Mouse (Mus musculus) hindbrain, embryonic 14.5 days (tissue): ENCODE data around the gene Sesn3. TPM values are rescaled to one million over a fixed set of nuclear protein-coding genes. Genes with fewer than 3 reads are reported as not detected.

Experiments
- ATAC-seq: fragments of 200-750 bp; cut with Nextera tagmentation; 2 replicates; pipeline ENCODE4 v1.8.0; 2017; ENCODE audit warnings: moderate number of reproducible peaks, mild to moderate bottlenecking, moderate TSS enrichment, moderate library complexity; ENCODE audit not compliant: low FRiP score
- DNase-seq: peaks from one replicate; pipeline ENCODE4 v3.0.0-alpha.2; 2015; ENCODE audit warnings: low spot score
- H3K27ac ChIP-seq: fragments of 300-500 bp; sonication (generic); 2 replicates; pipeline ENCODE4 v1.5.1; 2014; ENCODE audit warnings: mild to moderate bottlenecking, moderate library complexity
- H3K27me3 ChIP-seq: fragments of 300-500 bp; sonication (generic); 2 replicates; pipeline ENCODE4 v1.6.1; 2014; ENCODE audit warnings: mild to moderate bottlenecking, low read length, mixed read lengths; ENCODE audit not compliant: control insufficient read depth, insufficient read depth
- H3K36me3 ChIP-seq: fragments of 300-500 bp; sonication (generic); replicated peaks from 2 replicates; pipeline ENCODE4 v1.6.1; 2014; ENCODE audit not compliant: control insufficient read depth, insufficient read depth
- H3K4me1 ChIP-seq: fragments of 300-500 bp; sonication (generic); replicated peaks from 2 replicates; pipeline ENCODE4 v1.6.1; 2014; ENCODE audit warnings: antibody characterized with exemption, low read length, mixed read lengths; ENCODE audit not compliant: control insufficient read depth, insufficient read depth
- H3K4me2 ChIP-seq: fragments of 300-500 bp; sonication (generic); replicated peaks from 2 replicates; pipeline ENCODE4 v1.6.1; 2014; ENCODE audit warnings: mild to moderate bottlenecking, moderate library complexity
- H3K4me3 ChIP-seq: fragments of 300-500 bp; sonication (generic); replicated peaks from 2 replicates; pipeline ENCODE4 v1.5.1; 2014; ENCODE audit warnings: mild to moderate bottlenecking, low read length
- H3K9ac ChIP-seq: fragments of 300-500 bp; sonication (generic); 2 replicates; pipeline ENCODE4 v1.6.1; 2014
- H3K9me3 ChIP-seq: fragments of 300-500 bp; sonication (generic); 2 replicates; pipeline ENCODE4 v1.6.1; 2016; ENCODE audit warnings: low read length; ENCODE audit not compliant: control insufficient read depth
- WGBS: fragments of 180-500 bp; shearing (Covaris S2); extraction: QIAGEN DNeasy Blood & Tissue Kit; methylation state at CpG from one replicate; pipeline ENCODE4 v1.1.7; 2014; 5-methylcytosine and 5-hydroxymethylcytosine counted together
- polyA plus RNA-seq: library from polyadenylated mRNA; unstranded; fragments of >200 nt; fragmentation: Nextera tagmentation; extraction: Ambion mirVana; gene quantifications from 2 replicates; pipeline ENCODE4 v1.2.1, GENCODE M21; 2014

The Sesn3 gene
- polyA plus RNA-seq, 1 experiment from 2014 or later: 26.3 TPM

DNA sequence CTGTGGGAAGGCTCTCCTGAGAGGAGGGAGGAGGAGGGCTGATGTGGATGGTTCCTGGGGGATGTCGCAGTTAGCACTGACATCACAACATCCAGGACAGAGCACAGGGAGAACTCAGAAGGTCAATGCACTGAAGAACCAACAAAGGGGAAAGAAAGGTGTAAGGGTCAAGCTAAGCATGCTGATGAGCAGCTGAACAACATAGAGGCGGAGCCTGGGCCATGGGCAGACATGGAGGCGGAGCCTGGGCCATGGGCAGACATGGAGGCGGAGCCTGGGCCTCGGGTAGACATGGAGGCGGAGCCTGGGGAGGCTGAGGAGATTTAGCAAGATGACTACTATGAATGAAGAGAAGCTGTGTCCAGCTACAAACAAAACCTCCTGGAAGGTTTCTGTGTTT, 88.7 kb downstream of the Sesn3 start:
- no peaks in the 10 kb centered on the region for H3K4me1 ChIP-seq
- no peak overlapping the region for H3K9ac ChIP-seq
- H3K4me3 ChIP-seq: no peak overlapping the region
- no peaks in the 10 kb centered on the region for H3K27me3 ChIP-seq
- no peak overlapping the region for H3K4me2 ChIP-seq
- H3K27ac ChIP-seq: no peak overlapping the region
- WGBS: 78% methylated on average over 6 of the region's 6 CpGs
- no peak for DNase-seq
- no peaks in the 10 kb centered on the region for H3K36me3 ChIP-seq
- ATAC-seq: 0 out of 2 replicates have a peak, but pooled peaks have one; percentile 17
- H3K9me3 ChIP-seq: no peaks in the 10 kb centered on the region

DNA sequence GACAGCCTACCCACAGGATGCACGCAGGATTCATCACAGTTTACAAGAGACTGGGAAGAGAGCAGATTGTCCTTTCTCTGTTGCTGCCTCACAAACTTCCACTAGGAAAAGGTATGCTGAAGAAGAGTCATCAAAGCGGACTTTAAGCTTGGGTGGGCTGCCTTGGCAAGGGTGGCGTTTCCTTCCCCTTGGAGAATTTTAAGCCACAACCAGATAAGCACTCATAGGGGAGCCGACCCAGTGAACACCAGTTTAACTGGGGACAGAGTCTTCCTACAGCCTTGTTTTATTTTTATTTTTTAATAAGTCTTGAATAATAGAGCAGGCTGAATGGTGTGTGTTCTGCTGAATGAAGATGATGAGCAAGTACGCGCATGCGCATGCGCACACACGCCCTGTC, 89.9 kb downstream of the Sesn3 start:
- WGBS: 97% methylated on average over 9 of the region's 9 CpGs
- 0 out of 2 replicates have a peak, but pooled peaks cover 5% of the 10 kb centered on the region for H3K9me3 ChIP-seq
- no peak for DNase-seq
- no peak overlapping the region for H3K4me3 ChIP-seq
- H3K27ac ChIP-seq: no peak overlapping the region
- ATAC-seq: no peak
- no peaks in the 10 kb centered on the region for H3K4me1 ChIP-seq
- no peaks in the 10 kb centered on the region for H3K27me3 ChIP-seq
- H3K9ac ChIP-seq: no peak overlapping the region
- H3K4me2 ChIP-seq: no peak overlapping the region
- H3K36me3 ChIP-seq: no peaks in the 10 kb centered on the region

DNA sequence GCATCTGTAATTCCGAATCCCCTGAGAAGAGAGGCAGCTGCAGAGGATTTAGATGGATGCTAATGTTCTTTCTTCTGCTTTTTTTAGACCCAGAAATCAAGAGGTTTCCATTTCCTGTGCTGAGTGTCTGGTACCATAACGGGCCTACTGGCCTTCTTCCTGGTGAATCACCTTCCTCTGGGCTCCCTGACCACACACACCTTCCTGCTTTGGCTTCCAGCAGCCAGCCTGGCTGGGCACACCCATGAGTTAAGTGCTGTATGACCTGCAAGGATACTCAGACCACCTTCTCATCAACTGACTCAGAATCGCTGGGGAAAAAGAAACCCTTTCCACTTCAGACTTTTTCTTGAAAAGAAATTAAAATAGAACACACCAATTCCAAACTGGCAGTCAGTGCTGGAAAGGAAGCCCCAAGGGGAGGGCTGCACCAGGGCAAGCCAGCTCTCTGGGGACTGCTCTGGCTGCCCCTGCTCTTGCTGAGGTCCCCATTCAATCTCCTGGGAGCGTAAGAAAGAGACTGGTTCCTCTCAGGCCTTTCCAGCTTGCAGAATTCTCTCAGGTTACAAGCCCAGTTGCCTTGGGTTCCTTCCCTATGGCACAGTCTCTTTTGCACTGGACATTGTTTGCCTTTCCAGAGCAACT, 90.7 kb downstream of the Sesn3 start:
- H3K27ac ChIP-seq: no peak overlapping the region
- no peak overlapping the region for H3K4me2 ChIP-seq
- DNase-seq: no peak
- H3K4me3 ChIP-seq: no peak overlapping the region
- H3K9ac ChIP-seq: no peak overlapping the region
- no peaks in the 10 kb centered on the region for H3K36me3 ChIP-seq
- no peak for ATAC-seq
- H3K27me3 ChIP-seq: no peaks in the 10 kb centered on the region
- 64% methylated on average over 4 of the region's 4 CpGs for WGBS
- 0 out of 2 replicates have a peak, but pooled peaks cover 5% of the 10 kb centered on the region for H3K9me3 ChIP-seq
- no peaks in the 10 kb centered on the region for H3K4me1 ChIP-seq

DNA sequence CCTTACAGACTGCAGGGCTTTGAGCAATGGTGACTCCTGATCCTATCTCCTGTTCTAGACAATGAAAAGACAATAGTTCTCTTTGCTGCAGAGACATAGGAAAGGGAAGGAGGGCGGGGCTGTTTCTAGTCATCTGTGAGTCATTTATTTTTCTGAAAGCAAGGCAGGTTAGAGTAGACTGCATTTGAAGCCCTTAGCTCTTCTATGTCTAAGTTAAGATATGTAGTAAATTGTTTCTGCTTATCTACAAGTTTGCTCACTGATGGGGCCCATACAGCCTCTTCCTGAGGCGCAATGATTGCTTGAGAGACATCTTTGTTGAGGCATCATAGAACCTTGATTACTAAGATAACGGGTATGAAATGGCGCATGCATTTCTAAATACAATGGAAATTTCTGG, 93.0 kb downstream of the Sesn3 start:
- ATAC-seq: no peak
- no peak overlapping the region for H3K27ac ChIP-seq

DNA sequence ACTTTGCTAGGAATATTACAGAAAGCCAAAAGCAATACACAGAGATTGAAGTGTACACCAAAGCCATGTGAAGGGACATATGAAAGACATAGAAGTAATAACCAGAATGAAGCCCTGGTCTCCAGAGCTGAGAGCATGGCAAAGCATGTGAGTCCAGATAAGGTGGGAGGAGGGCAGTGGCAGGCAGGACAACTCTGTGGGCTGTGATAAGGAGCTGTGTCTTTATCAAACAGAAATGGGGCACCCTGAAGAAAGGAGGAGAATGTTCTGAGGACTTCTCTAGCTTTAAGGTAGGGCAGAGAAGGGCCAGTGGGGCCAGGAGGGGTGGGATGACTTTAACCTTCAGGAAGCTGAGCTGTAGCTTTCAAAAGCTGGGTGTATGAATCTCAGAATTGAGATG, 94.4 kb downstream of the Sesn3 start:
- H3K9ac ChIP-seq: no peak overlapping the region
- H3K4me2 ChIP-seq: no peak overlapping the region
- H3K27ac ChIP-seq: no peak overlapping the region
- H3K27me3 ChIP-seq: no peaks in the 10 kb centered on the region
- no peak for DNase-seq
- no peaks in the 10 kb centered on the region for H3K36me3 ChIP-seq
- H3K4me3 ChIP-seq: no peak overlapping the region
- ATAC-seq: no peak
- no peaks in the 10 kb centered on the region for H3K4me1 ChIP-seq
- 0 out of 2 replicates have a peak, but pooled peaks cover 5% of the 10 kb centered on the region for H3K9me3 ChIP-seq

More for the DNA sequence above, 93.0 kb downstream of the Sesn3 start:
- Histone ChIP-seq H3K36me3 (no peaks in the 10 kb centered on the region), H3K4me3 (no peak overlapping the region), H3K4me2 (no peak overlapping the region), H3K27me3 (no peaks in the 10 kb centered on the region), H3K9me3 (0 out of 2 replicates have a peak, but pooled peaks cover 5% of the 10 kb centered on the region), H3K4me1 (no peaks in the 10 kb centered on the region), H3K9ac (no peak overlapping the region)
- 94% methylated on average over 4 of the region's 4 CpGs for WGBS
- no peak for DNase-seq

DNA sequence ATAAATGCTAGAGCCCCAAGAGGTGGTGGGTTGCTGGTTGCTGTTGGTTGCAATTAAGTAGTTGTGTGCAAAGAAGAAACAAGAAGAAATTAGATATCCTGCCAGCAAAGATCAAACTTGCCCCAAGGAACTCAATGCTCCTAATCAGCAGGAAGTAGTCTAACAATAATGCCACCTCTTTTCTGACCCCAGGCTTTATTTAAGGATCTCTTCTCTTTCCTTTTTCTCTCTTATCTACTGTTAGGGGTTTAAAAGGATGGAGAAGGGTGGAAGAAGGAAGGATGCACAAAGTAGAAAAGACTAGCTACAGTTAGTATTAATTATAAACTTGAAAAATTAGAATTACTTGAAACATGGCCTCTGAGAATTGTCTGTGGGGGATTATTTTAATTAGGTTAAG, 97.6 kb downstream of the Sesn3 start:
- ATAC-seq: no peak
- H3K4me2 ChIP-seq: no peak overlapping the region

DNA sequence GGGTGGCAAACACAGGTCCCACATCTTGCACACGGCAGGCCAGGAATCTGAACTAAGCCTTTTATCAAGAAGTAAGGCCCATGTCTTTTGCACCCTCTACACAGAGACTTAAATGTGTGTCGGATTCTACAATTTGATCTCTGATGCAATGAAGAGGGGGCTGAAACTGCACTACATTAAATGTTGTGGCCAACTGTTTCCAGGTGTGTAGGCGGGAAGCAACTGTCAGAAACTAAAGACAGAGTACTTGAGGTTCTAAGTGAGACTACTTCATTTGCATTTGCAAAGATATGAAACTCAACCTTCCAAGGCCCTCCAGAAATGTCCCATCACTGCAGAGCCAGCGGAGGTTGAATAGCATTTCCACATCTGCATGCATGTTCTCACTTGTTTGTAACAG, 101.3 kb downstream of the Sesn3 start:
- no peaks in the 10 kb centered on the region for H3K27me3 ChIP-seq
- peaks cover 22% of the 10 kb centered on the region for H3K4me1 ChIP-seq
- WGBS: 87% methylated on average over 4 of the region's 4 CpGs
- no peak overlapping the region for H3K4me2 ChIP-seq
- H3K27ac ChIP-seq: no peak overlapping the region
- no peaks in the 10 kb centered on the region for H3K36me3 ChIP-seq
- H3K9me3 ChIP-seq: no peaks in the 10 kb centered on the region
- H3K9ac ChIP-seq: no peak overlapping the region
- DNase-seq: no peak
- no peak overlapping the region for H3K4me3 ChIP-seq
- ATAC-seq: no peak

More for the DNA sequence above, 97.6 kb downstream of the Sesn3 start:
- Histone ChIP-seq H3K4me1 (no peaks in the 10 kb centered on the region), H3K9me3 (0 out of 2 replicates have a peak, but pooled peaks cover 5% of the 10 kb centered on the region), H3K27me3 (no peaks in the 10 kb centered on the region), H3K27ac (no peak overlapping the region), H3K9ac (no peak overlapping the region), H3K4me3 (no peak overlapping the region), H3K36me3 (no peaks in the 10 kb centered on the region)
- no peak for DNase-seq

DNA sequence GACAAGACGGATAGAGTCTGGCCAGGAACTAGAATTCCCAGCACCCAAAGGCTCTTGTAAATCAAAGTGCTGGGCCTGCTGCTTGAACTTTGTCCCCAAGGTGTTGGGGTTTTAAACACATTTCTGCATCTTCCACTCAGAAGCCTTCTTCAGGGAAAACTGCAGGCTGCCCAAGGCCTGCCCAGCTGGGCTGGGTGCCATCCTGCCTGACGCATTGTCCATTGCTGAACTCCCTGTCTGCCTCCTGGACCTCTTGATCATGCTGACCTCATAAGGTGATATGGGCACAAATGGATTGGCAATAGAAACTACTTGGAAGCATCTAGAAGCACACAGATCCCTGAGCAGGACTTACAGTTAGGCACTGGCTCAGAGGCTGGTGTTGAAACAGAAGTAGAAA, 103.3 kb downstream of the Sesn3 start:
- 98% methylated on average over 2 of the region's 2 CpGs for WGBS
- Histone ChIP-seq H3K27me3 (no peaks in the 10 kb centered on the region), H3K27ac (no peak overlapping the region), H3K4me1 (peaks cover 32% of the 10 kb centered on the region), H3K36me3 (no peaks in the 10 kb centered on the region), H3K4me3 (no peak overlapping the region), H3K4me2 (no peak overlapping the region), H3K9me3 (no peaks in the 10 kb centered on the region), H3K9ac (no peak overlapping the region)
- DNase-seq (no peak), ATAC-seq (no peak)

DNA sequence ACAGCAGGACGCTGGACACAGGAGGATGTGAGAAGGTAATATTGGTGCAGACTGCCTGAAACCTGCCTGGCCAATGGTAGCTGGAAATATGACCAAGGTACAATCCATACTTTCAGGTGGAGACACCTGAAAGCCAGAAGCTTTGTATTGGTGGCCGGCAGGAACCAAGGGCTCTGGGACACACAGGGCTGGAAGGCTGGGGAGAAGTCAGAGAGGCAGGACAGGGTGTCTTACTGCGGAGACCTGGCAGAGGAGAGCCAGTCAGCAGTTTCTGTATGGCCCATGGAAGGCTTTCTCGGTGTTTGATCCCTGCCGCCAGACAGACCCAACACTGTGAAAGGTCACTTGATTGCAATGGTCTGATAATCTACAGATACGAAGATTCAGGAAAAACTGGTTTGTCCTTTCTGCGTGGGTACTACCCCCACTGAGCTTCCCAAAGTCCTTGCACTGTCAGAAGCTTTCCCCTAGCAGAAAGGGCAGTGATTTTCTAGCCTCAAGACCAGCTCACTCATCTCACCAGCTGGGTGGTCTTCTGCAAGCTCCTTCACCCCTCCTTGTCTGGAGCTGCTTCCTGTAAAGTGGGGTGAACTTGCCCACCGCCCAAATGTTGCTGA, 105.0 kb downstream of the Sesn3 start:
- no peaks in the 10 kb centered on the region for H3K27me3 ChIP-seq
- peak overlapping the region; percentile 84 for H3K4me2 ChIP-seq
- DNase-seq (no peak), ATAC-seq (no peak)
- H3K9me3 ChIP-seq: no peaks in the 10 kb centered on the region
- H3K4me1 ChIP-seq: peaks cover 32% of the 10 kb centered on the region
- peak overlapping the region; percentile 70 for H3K4me3 ChIP-seq
- 33% methylated on average over 8 of the region's 8 CpGs for WGBS
- peak overlapping the region; percentile 87 for H3K9ac ChIP-seq
- no peaks in the 10 kb centered on the region for H3K36me3 ChIP-seq
- peak overlapping the region; percentile 86 for H3K27ac ChIP-seq
